Mouse (Mus musculus) CD4-positive, CD25-positive, alpha-beta regulatory T cell, adult 4 months (primary cell): ENCODE results near the gene Olfr523. TPM values are rescaled to one million over a fixed set of nuclear protein-coding genes. Genes with fewer than 3 reads are reported as not detected.
"Not testable (repeated sequence)": the region's sequence is repeated elsewhere in the genome, so short reads cannot be mapped to it uniquely, and the experiment has no call there.

ENCODE experiments used
- ATAC-seq: one replicate; pipeline ENCODE4 v1.8.0; 2017
- polyA plus RNA-seq, 2 experiments: library from polyadenylated mRNA; unstranded; fragments of 100-300 nt; shearing (Covaris generic); gene quantifications; one replicate each; pipeline ENCODE4 v1.2.1; 2017

The Olfr523 gene
- polyA plus RNA-seq = not detected

DNA sequence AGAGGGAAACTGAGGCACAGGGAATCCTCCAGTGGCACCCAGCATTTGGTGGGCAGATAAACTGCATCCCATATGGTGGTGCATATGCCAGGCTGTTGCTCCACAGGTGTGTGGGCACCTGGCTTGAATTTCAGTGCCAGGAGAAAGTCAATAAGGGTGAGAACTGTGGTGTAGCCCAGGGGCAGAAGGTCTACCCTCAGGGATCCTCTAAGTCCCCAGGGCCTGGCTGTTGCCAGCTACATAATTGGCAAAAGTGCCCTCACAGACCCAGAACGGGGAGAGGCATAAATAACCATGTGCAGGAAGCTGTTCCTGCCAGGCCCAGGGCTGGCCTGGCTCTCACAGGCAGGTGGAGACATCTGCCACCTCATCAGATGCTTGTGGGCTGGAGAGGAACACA, at the start of gene Olfr523:
Olfr523 (plus strand) TSS at position 282 of the 400 bp plus-strand sequence.
- no peak for ATAC-seq

DNA sequence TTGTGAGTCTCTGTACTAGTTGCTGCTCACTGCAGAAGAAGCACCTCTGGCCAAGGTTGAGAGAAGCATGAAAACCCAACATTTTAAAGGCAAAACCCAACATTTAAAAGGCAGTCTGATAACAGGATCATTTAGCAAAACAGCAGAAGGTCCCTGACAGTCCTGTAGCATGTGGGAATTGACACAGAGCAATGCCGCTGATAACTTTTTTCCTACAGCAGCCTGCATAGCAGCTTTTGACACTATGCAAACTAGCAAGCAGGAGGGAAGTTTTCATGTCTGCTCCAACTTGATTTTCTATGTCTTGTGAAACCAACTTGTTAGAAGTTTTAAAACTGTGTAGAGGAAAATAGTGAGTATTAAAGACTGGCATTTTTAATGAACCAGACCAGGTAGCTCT, 48.6 kb upstream of the Olfr523 start:
- no peak for ATAC-seq

DNA sequence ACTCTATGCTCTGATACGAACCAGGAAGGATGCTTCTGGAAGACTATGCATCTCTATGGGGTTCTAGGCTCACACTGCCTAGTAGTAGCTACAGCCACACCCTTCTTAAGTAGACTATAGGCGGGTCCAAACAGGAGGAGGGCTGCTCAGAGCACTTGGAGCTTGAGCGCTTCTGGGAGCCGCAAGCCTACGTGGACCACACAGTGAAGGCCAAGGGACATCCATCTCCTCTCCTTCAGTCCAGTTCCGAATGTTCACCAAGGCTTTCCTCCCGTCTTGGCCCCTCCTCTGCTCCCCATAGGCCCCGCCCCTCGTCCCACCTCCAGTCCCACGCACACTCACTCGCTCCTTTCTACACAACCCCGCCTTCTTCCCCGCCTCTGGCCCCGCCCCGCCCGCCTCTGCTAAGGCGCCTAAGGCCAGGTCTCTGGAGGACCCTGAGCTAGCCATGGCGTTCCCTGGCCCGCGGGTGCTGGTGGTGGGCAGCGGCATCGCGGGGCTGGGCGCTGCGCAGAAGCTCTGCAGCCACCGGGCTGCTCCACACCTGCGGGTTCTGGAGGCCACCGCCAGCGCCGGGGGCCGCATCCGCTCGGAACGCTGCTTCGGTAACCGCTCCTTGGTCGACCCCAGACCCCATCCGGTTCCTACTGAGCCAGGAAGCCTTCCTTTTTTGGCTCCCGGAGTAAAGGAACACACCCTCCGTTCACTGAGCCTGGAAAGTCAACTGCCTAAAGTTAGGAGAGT, 47.6 kb upstream of the Olfr523 start:
- ATAC-seq = peak; percentile 92

DNA sequence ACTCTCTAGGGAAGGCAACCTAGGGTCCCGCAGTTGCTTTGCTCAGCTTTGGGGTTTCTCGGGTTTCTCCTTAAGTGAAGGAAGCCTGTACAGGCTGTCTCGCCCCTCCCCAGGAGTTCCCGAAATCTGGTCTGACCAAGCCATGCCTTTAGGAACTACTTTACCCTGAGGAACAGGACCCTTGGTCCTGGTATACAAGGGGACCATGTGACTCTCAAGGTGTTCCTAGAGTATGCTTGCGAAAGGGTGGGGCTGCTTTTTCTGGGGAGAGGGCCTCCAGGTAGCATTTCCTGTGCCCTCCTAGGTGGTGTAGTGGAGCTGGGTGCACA, 47.0 kb upstream of the Olfr523 start:
- peak; percentile 5 for ATAC-seq

DNA sequence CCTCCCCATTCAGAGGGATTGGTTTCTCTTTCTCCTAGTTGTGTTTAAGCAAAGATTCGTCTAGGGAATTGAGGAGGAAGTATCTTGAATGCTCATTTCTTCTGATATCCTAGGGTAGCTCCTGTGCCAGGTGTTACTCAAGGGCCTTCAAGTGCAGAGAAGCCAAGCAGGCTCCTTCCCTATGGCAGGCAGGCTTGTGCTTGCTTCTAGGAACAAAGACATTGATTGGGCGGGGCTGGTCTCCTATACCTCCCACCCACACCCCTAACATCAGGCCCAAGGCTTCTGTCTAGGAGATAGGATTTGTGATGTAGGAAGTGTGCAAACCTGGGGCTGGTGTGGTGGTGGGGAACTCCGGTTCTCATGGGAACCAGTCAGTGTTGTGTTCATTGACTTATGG, 46.1 kb upstream of the Olfr523 start:
- no peak for ATAC-seq

DNA sequence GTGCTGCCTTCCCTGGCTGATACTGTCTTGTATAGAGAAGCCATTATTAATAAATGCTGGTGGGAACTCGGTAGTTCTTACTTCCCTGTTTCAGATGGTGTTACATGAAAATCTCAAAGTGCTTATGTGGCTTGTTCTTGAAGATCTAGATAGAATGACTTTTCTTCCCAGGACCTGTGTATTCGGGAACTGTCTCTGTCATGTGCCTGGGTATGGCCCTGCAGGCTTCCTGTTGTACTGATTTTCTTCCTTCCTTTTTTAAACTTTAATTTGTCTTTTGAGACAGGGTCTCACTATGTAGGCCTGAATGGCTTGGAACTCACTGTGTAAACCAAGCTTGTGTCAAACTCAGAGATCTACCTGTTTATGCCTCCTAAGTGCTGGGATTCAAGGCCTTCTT, 45.1 kb upstream of the Olfr523 start:
- ATAC-seq = no peak

DNA sequence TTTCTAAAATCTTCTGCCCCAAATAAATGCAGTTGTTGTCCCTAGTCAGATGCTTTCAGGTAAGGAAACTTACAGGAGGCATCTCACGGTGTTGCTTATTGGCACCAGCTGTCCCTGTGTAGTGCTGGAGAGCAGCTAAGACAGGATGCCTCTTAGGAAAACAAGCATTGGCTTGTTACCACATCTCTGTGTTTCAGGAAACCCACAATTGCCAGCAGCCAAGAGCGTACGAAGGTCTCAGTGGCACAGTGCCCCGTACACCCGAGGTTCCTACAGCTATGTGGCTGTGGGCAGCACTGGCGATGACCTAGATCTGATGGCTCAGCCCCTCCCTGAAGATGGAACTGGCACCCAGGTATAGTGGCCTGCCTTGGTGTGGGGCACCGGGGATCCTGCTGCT, 40.8 kb upstream of the Olfr523 start:
- ATAC-seq = not testable (repeated sequence)

DNA sequence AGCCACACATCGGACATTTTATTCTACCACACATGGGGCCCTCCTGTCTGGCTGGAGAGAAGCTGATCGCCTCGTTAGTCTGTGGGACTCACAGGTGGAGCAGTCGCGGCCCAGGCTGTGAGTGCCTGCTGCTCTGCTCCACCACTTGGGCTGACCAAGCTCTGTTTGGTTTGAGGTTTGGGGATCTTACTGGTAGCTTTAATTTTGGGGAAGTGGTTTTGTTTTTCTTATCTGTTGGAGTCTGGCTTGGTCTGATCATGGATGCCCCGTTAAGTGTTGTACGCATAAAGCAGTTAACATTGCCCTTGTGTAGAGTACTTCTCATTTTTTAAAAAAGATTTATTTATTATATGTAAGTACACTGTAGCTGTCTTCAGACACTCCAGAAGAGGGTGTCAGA, 39.0 kb upstream of the Olfr523 start:
- ATAC-seq = not testable (repeated sequence)

DNA sequence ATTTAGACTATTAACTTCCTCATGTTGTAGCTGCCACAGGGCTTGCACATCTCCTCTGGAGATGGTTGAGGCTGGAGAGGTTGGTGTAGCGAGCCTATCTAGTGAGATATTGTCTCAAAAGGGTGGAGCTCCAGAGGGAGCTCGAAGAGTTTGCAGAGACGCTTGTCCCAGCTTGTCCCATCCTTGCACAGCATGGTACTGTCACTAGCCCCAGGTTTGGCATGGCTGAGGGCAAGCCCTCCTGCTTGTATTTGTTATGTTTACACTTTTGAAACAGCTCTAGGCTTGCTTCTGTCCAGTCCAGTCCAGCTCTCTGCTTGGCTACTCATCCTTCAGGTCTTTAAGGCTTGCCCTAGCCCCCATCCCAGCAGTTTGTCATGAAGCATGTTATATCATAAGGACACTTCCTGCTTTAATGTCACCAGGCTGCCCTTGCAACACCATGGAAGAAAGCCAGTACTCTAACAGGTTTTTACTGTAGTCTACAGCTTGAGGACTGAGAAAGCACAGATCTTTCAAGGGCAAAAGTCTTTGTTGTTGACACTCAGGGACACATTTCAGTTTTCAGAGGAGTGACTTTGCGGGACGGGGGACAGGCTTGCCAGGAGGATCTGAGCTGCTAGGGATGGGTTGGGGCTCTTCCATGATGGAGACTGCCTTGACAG, 37.8 kb upstream of the Olfr523 start:
- ATAC-seq = no peak

DNA sequence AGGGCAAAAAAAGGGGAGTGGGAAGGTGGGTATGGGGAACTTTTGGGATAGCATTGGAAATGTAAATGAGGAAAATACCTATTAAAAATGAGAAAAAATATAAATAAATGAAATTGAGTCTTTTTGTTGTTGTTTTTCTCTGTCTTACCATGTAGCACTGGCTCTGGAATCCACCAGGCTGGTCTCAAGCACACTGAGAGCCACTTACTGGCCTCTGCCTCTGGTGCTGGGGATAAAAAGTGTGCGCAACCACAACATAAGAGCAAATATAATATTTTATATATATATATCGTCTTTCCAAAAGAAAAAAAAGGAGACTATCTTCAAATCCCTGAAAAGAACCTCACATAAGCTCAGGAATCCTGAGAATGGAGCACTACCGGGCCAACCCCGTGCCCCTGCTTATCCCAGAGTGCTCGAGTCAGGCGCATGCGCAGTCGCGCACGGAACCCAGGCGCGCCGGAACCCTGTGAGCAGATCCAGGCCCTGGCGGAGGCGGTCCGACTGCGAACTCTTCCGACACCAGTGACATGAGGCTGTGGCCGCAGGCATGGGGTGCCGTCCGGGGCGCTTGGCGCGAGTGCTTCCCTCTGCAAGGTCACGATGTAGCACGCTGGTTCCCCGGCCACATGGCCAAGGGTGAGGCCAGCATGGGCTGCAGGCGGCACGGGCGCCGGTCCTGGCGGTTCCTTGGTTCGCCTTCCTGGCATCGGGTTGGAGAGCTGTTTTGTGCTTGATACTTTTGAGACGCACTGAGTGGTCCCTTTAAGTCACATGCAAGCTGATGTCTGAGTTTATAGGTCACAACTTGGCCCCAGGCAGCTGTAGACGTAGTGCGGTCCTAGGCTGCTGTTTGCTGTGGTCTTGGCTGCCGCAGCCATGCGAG, 35.6 kb upstream of the Olfr523 start, which contains the start of gene Mtg1:
Mtg1 (plus strand) TSS at position 430 of the 886 bp plus-strand sequence.
- peak; percentile 90 for ATAC-seq

DNA sequence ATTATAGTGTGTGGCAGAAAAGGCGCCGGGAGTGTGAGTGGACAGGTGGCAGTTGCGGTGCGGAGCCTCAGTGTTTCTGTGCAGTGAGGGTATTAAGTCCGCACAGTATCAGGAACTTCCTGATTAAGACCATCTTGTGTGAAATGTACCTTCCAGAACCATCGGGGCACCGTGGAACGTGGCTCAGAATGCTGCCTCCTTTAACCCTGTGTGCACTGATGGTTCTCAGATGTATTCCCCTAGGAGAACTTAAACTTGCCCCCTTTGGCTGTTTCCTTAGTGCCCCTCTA, 35.1 kb upstream of the Olfr523 start:
- no peak for ATAC-seq

DNA sequence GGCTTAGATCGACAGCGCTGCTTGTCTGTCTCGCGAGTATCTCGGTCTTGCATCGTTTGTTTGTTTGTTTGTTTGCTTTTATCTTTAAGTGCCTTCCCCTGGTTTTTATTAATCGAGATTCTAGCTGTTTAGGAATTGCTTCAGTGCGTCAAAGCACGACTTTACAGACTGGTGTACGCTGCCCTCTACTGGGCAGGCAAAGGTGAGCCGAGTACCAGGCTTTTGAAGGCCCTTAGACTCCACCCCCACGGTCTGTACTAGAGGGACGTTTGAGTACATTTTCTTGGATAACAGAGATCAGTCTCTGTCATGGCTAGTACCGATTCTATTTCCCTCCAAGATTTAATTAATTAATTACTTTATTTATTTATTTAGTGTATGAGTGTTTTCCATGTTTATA, 31.7 kb upstream of the Olfr523 start:
- ATAC-seq = peak; percentile 43

DNA sequence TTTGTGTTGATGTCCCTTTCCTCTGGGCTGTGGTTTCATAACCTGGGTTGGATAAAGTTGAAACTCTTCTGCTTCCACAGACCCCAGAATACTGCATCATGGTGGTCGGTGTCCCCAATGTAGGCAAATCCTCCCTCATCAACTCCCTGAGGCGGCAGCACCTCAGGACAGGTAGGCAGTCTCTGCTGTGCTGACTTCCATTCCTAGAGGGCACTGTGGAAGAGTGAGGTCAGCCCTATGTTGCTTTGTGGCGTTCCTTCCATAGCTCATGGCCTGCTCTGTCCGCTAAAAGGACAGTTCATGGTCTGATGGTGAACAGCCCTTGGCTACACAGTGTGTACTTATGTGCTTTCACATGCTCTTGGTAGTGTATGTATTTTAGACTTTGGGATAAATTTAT, 28.5 kb upstream of the Olfr523 start:
- no peak for ATAC-seq

DNA sequence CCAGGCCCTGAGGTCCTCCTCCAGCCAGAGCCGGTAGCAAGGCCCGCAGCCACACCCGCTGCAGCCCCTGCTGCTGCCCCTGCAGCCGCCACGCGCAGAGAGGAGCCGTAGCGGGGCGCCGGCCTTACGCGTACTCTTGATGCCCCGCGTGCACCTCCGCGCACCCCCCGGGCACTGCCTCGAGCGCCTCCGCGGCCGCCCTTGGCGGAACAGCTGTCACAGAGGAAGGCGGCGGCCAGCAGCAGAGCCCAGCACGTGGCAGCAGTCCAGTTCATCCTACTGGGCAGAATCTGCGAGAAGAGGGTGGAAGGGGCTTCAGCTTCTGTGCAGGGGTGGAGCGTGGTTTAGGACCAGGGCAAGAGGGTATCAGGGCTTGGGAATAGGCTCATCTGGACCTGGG, 19.6 kb upstream of the Olfr523 start:
- ATAC-seq = no peak

DNA sequence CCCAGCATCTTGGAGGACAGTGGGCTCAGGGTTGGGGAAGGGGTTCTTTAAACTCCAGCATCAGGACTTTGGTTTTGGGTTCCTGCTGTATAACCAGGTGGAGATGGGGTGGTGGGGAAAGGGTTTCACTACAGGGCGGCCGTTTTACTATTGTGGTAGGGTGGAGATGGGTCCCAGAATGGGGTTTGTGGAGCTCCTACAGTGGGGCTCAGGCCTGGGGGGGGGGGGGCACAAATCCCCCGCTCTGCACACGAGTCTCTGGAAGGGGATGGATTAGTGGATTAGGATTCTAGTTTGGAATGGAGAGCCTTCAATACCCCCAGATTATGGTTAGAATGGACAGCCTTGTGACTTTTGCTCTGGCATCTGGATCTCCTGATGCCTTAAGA, 19.2 kb upstream of the Olfr523 start:
- ATAC-seq = no peak

DNA sequence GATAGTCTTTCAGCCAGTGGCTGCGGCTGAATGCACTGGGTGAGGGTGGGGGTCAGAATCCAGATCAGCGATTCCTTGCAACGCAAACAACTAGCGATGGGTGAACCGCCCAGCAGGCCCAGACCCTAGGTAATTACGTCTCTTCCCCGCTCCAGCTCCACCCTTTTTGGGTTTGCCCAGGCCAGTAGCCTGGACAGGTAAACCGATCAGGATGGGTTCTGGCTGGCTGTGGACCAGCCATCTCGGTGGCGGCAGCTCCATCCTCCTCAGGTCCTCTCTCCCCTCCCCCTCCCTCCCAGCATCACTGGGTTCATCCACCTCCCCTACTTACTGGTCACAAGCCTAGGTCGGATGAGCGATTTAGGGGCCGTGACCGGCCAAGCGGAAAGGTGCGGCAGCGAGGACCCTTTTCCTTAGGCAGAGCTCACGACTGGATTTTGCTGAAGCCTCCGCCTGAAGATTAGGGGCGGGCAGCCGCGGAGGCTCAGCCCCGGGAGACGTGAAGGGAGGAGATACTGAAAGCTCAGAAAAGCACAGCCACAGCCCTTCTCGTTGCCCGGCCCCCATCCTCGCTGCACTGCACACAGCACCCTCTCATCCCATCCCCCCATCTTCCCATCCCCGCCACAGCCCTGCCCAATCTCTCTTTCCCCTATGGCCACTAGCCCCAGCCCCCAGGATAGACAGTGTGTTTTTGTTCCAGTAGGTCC, 18.6 kb upstream of the Olfr523 start, which contains the start of gene Sprn:
Sprn (minus strand) TSS at position 660 of the 710 bp plus-strand sequence.
- ATAC-seq = no peak

DNA sequence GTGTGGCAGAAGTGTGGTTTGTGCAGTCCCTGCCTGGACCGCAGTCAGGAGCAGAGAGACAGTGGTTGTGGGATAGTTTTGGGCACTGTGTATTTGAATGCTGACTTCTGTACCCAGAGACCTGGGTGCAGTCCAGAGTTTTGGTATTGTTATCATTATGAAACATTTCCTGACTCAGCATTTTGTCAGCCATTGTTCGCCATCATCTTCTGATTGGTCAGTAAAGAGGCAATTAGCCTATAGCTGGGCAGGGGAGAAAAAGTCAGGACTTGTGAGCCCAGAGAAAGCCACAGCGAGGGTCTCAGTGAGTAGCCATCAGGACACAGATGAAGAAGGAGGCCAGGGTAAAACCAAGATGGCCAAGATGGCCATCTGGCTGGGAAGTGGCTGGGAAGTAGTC, 12.7 kb upstream of the Olfr523 start:
- no peak for ATAC-seq

DNA sequence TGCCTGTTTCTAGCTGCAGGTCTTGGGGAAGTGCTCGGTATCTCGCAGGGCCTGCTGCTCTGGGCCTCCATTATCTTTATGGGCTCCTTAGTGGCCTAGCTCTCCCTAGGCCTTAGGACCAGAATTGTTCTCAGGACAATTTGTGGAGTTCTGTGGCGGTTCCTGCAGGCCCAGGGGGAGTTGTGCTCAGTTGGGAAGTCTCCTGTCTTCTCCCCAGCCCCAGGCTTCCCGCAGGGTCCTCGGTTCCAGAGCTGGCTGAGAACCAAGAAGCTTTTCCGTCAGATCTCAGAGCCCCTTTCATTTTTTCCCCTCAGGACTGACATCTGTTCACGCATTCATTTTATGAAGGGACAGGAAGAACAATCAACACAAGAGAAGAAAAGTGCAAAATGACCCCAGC, 8.4 kb upstream of the Olfr523 start, which contains the start of gene Olfr522:
Olfr522 (minus strand) TSS at position 101 of the 400 bp plus-strand sequence.
- ATAC-seq = no peak

DNA sequence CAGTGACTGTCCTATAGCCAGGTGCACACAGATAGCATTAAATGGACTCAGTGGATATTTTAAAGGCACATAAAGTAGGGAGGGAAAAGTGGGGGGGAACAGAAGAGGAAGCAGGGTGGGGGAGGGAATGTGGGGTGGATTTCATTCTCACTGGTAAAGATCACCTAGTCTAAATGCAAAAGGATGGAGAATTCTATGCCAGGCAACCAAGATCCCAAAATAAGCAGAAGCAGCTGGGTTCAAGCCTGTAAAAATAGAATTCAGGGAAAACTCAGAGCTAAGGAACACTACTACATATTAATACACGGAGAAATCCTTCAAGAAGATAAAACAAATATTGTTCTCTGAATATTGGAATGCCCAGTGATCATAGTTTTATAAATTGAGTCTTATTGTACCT, 5.1 kb upstream of the Olfr523 start:
- ATAC-seq = no peak

DNA sequence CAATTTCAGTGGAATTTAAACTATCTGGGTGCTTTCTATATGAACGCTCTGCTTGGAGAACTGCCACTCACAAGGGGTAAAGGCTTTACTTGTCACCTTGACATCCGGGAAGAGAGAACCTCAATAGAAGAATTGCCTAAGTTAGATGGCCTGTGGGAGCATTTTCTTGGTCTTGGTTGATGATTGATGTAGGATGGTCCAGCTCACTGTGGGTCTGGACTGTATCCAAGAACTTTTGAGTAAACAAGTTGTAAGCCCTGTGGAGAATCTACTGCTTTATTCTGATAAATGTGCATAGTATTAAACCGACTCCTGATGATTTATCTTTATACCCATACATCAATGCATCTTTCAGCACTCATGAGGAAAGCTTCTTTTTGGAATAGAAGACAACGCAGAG, 3.6 kb upstream of the Olfr523 start:
- ATAC-seq = no peak

DNA sequence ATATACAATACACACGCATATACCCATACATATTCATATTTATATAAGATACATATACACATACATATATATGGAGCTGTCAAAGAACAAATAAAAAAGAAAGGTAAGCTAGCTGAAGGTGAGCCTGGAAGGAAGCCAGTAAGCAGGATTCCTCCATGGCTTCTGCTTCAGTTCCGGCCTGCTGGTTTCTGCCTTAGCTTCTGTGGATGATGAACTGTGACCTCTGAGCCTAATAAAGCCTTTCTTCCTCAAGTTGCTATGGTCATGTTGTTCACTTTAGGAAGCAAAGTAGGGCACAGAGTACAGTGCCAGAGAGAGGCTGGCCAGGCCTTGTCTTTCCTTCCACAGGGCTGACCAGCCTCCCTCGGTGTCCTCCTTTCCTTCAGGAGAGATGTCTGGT, 2.2 kb upstream of the Olfr523 start:
- ATAC-seq = no peak

DNA sequence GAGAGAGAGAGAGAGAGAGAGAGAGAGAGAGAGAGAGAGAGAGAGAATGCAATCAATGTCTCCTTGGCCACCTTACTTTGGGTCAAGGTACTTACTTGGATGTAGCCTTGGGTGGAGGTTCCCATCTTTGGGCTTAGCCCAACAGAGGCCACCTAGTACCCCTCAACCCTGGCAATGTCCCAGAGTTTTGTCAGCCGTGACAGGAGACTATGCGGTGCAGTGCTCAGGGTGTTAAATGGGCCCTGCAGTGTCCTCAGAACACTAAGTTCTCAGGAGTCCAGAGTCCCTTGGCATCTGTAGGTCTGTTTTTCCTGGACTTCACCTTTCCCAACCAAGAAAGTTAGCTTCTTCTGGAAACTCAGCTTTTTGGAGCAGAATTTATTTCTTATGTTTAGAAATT, 6.2 kb downstream of the Olfr523 start:
- no peak for ATAC-seq

DNA sequence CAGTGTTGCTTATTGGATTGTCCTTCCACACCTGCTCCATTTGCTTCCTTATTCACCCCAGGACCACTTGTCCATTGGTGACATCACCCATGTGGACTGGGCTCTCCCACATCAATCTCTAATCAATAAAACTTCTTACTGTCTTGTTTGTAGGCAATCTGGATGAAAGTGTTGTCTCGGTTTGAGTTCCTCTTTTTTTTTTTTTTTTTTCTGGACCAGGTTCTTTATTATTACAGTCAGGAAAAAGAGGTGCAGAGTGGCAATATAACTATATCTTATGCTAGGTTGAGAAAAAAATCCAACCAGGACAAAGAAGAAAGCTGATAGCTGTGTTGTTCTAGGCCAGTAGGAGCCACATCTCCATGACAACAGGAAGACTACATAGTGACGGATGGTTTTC, 7.7 kb downstream of the Olfr523 start:
- no peak for ATAC-seq
